Mouse (Mus musculus) left cerebral cortex, adult 2 months (tissue): ENCODE results near the gene Cecr2. TPM values are rescaled to one million over a fixed set of nuclear protein-coding genes. Genes with fewer than 3 reads are reported as not detected.

Source experiments
- DNase-seq, 2 experiments: peaks; one replicate each; pipeline ENCODE4 v3.0.0; 2021 to 2022; ENCODE audit warnings: low spot score in 2 of 2, mixed read lengths in 1 of 2; ENCODE audit errors: extremely low spot score in 1 of 2
- H3K27ac ChIP-seq: fragments of 200-600 bp; 2 replicates; pipeline ENCODE4 v1.8.1; 2022
- H3K4me3 ChIP-seq: fragments of 200-600 bp; 2 replicates; pipeline ENCODE4 v1.8.1; 2022
- CTCF ChIP-seq: fragments of 200-600 bp; IDR thresholded peaks from 2 replicates; pipeline ENCODE4 v1.8.1; 2022; ENCODE audit warnings: antibody characterized with exemption, mild to moderate bottlenecking, moderate library complexity
- intact Hi-C: fragments of 180-260 bp; cut with DNase I; formaldehyde crosslinking; loops from one replicate; pipeline ENCODE4 v1.15.1; 2025
- long read RNA-seq, 2 experiments: library from polyadenylated mRNA; stranded (forward); transcript quantifications; one replicate each; pipeline ENCODE4 v2.0.0; 2021; ENCODE audit warnings: borderline mapping rate in 2 of 2
- total RNA-seq, 2 experiments: library from RNA; stranded (reverse); gene quantifications; 2 replicates each; pipeline ENCODE4 v1.2.3; 2021

The Cecr2 gene
- total RNA-seq: 1 to 10 TPM; 3.1 to 4.1 TPM
- long read RNA-seq, experiment 1, partial matches to known transcripts: 0 of 2 reads
- long read RNA-seq, experiment 1, other reads (novel, unspliced or antisense): 2 of 2 reads
- long read RNA-seq, experiment 2: 0 reads

DNA sequence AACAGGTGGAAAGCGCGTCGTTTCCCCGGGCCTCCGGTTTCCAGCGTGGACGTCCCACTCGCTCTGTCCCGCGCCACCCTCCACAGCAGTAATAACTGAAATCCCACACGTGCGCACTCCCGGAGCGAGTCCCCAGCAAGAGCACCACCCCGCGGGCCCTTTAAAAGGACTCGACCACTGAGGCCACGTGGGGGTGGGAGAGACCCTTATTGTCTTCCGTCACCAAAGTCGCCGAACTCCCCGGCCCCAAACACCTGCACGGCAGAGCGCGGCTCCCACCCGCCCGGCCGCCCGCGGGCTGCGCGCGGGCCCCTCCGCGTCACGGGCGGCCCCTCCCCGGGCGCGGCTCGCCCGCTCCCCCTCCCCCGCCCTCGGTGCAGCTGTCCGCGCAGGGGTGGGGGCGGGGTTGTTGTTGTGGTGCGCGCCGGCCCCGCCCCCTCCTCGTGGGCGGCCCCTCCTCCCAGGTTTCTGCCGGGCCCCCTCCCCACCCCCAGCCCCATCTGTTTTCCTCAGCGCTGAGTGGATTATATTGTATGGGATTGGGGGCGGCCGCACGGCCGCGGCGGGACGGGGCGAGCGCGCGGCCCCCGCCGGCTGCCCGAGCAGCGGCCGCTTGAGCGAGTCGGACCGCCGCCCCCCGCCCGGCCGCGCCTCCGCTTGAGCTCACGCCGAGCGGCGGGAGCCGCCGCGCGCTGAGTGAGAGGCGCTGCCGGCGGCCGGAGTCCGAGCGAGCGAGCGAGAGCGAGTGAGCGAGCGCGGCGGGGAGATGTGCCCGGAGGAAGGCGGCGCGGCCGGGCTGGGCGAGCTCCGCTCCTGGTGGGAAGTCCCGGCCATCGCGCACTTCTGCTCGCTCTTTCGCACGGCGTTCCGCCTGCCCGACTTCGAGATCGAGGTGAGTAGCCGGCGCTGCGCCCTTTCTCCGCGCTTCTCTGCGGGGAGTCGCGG is at the start of gene Cecr2:
Gene Cecr2 (plus strand): TSS at position 554 of the 945 bp plus-strand sequence.
- Histone ChIP-seq H3K27ac (peak within 1 kb of the TSS; percentile 72), H3K4me3 (peak within 1 kb of the TSS; percentile 80)
- TF ChIP-seq CTCF: no peak
- DNase-seq: peak; percentile 52 to 65
- intact Hi-C loops: no loop called here

DNA sequence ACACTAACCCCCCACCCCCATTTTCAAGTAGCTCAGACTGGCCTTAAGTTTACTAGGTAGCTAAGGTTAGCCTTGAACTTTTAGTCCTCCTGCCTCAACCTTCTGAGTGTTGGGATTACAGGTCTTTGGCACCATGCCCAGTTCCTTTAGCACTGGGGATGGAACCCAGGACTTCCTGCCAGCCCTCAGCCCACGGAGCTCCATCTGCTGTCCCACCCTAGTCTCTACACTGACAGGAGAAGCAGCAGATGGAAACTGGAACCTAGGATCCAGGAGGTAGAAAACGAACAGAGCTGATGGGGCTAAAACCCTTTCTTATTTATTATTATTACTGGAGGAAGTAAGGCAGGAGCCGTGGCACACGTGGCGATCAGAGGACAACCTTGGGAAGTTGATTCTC is 48.6 kb upstream of the Cecr2 start:
- DNase-seq: no peak
- TF ChIP-seq CTCF: no peak
- H3K27ac ChIP-seq: no peak overlapping the region
- no peak overlapping the region for H3K4me3 ChIP-seq
- intact Hi-C loops: no loop called here

DNA sequence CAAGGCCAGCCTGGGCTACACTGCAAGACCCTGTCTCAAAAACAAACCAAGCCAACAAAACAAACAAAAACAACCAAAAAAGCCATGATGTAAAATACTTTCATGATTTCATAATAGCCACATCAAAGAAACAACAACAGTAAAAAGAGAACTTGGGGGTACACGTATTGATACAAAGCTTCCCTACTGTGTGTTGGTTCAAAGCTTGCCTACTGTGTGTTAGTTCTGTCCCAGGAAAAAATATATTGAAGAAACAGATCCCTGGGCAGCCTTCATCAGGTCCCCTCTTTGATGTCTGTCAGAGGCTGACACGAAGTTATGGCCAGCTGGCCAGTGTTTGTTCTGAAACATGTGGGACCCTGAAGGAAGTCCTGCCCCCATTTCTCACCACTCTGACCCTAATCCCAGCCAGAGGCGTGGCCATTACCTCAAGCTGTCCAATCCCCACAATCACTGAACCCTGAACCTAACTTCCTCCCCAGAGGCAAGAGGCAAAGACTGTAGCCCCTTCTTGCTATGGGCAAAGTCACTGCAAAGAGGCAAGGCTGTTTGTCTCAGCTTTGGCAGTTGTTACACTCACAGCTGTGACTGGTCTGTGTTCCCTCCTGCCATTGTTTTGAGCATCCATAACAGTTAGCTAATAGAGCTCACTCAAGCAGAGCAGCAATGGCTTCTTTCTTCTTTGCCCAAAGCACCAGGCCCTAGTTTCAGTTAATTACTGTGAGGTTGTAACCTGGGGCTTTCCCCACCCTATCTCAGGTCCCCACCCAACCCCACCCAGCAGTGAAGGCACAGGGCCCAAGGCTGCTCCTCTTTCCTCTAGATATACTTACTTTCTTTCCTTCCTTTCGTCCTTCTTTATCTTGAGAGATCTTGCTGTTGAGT is 47.4 kb upstream of the Cecr2 start:
- DNase-seq: no peak
- no peak overlapping the region for H3K4me3 ChIP-seq
- no peak overlapping the region for H3K27ac ChIP-seq
- no peak for TF ChIP-seq CTCF
- intact Hi-C loops: no loop called here

DNA sequence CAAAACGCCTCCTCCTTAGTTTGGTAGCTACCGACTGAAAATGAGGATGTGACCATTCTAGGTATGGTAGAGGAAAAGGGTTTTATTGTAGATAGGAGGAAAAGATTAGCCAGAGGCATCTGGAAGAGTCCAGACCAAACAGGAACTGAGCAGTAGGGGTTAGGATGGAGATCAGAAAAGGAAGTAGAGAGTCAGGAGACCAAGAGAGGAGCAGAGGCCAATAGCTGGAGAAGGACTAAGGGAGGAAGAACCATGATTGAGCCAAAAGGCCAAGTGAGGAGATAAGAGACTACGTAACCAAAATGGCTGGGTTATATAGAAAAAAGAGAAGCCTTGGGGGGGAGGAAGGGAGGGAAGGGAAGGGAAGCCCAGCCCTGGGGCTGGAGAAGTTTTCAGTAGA is 46.0 kb upstream of the Cecr2 start:
- intact Hi-C loops: no loop called here
- no peak for DNase-seq
- H3K27ac ChIP-seq: no peak overlapping the region
- no peak for TF ChIP-seq CTCF
- no peak overlapping the region for H3K4me3 ChIP-seq

DNA sequence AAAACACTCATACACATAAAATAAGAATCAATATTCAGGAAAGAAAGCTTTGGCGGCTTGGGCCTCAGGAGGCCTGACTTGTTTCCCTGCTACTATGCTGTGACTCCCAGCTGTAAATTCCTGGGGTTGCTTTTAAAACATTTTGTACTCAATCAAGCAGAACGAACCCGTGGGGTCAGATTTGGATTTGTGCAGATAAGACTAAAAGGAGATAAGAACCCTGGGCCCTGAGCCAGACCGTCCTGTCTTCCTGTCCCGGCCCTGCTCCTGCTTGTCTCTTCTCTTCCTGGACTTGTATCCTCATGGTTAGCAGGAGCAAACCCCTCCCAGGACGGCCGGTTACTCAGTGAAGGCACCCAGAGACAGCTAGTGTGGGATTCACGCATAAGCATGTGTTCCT is 41.1 kb upstream of the Cecr2 start:
- no peak for TF ChIP-seq CTCF

DNA sequence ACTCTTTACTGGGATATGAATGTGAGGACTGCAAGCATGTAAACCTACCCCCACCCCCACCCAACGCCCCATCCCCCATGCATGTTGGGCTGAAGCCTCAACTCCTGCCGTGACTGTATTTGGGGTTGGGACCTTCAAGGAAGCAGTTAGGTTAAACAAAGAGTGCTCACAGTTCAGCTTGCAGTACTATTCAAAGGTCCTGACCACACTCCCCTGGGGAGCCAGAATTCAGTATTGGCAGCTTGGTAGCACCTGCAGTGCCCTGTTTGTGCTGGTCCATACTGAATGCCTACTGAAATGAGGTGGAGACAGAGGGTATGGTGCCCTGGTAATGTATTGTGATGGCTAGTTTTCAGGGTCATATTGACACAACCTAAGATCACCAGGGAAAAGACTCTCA is 39.1 kb upstream of the Cecr2 start:
- Histone ChIP-seq H3K4me3 (no peak overlapping the region), H3K27ac (no peak overlapping the region)
- intact Hi-C loops: no loop called here
- no peak for TF ChIP-seq CTCF
- DNase-seq: no peak

More for the DNA sequence above, 41.1 kb upstream of the Cecr2 start:
- Histone ChIP-seq H3K4me3 (no peak overlapping the region), H3K27ac (no peak overlapping the region)
- intact Hi-C loops: no loop called here
- no peak for DNase-seq

DNA sequence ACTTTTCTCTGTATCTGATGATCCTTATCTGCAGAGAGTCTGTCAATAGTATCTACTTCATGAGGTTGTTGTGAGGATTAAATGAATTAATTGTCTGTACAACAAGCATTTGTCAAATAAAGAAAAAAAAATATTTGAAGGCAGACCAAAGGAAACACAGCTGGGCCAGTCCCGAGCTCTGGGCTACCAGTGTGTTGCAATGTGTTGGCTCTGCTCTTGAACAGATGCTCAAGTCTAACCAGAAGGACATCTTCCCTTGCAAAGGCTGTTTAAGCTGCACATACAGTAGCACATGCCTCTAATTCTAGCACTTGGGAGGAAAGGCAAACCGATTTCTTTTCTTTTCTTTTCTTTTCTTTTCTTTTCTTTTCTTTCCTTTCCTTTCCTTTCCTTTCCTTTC is 37.2 kb upstream of the Cecr2 start:
- no peak for TF ChIP-seq CTCF
- intact Hi-C loops: no loop called here
- DNase-seq: no peak
- Histone ChIP-seq H3K4me3 (no peak overlapping the region), H3K27ac (no peak overlapping the region)

DNA sequence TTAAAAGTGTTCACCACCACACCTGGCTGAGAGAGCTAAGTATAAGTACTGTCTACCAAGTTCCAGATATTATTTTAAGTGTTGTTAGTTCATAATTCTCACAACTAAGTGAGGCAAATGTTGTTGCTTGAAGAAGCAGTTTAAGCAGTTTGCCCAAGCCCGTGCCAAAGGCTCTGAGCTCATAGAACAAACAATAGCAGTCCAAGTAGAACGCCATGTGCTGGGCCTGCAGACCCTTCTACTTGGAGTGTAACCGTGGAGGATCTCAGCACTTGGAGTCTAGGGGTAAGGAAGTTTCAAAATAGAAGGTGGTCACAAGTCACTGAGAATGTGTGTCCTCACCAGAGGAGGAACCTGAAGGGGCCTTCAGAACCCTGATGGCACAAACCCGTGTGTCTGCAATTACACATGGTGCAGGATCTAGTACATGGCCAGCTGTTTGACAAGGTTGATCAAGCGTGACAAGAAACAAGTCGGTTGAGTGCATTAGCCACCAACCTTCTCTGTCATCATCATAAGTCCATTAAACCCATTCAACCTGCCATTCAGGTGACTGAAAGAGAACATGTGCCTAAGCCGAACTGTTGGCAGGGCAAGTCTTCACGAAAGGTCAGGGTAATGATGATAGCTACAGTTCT is 30.7 kb upstream of the Cecr2 start:
- Histone ChIP-seq H3K4me3 (no peak overlapping the region), H3K27ac (no peak overlapping the region)
- intact Hi-C loops: no loop called here
- no peak for DNase-seq
- no peak for TF ChIP-seq CTCF

DNA sequence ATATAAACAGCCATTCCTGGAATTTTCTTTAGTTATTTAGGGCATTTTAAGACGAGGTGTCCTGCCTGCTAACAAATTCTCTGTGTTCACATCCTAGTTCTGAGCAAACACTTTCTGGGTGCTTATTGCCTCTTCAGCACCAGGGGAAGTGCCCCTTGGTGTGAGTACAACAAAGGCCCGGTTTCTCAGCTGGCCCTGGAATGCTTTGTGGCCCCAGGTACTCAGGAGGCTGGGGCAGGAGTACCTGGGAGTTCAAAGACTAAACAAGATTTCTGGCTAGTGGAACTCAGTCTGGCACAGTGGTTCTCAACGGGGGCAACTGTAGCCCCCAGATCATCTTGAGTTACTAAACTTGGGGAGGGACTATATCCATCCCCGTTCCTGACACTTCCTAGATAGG is 26.6 kb upstream of the Cecr2 start:
- no peak overlapping the region for H3K27ac ChIP-seq
- TF ChIP-seq CTCF: no peak
- no peak overlapping the region for H3K4me3 ChIP-seq
- no peak for DNase-seq
- intact Hi-C loops: no loop called here

DNA sequence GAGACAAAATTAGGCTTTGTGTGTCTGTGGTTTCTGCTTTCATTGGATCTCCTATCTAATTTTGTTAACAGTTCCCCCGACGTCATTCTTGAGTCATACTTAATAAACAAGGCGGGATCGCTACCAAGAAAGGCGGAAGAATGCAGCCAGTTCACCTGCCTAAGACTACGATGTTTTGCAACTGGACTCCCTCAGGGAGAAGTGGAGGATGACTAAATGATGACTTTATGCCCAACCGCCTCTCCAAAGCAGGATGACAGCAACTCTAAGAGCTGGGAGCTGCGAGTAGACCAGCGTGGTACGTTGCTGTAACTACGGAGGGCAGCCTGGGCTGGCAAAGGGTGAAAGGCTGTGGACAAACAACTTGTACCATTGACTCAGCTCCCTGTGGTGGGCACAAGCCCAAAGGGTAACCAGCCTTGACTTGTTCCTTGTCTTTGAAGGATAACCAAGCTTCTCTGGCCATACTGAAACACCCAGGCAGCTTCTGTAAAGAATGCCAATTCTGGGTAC is 24.2 kb upstream of the Cecr2 start:
- DNase-seq: no peak
- intact Hi-C loops: no loop called here
- no peak for TF ChIP-seq CTCF

DNA sequence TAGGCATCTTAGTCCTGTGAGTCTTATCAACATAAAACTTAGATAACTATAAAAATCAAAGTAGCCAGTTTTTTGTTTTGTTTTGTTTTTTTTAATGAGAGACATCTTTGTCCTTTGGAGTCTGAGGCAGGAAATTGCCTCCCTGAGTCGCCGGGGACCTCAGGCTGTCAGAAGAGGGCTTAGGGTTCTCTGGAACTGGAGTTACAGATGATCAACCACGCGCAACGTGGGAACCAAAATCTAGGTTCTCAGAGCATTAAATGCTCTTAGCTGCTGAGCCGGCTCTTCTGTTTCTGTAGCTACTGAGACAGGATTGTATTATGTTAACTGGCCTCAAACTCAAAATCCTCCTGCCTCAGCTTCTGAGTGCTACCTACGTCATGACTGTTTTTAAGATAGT is 22.4 kb upstream of the Cecr2 start:
- intact Hi-C loops: no loop called here
- DNase-seq: no peak
- Histone ChIP-seq H3K4me3 (no peak overlapping the region), H3K27ac (no peak overlapping the region)
- TF ChIP-seq CTCF: no peak

More for the DNA sequence above, 24.2 kb upstream of the Cecr2 start:
- Histone ChIP-seq H3K27ac (no peak overlapping the region), H3K4me3 (no peak overlapping the region)
